Comparison of ENCODE assay signal across 8 mouse cellular contexts in the genomic region with DNA sequence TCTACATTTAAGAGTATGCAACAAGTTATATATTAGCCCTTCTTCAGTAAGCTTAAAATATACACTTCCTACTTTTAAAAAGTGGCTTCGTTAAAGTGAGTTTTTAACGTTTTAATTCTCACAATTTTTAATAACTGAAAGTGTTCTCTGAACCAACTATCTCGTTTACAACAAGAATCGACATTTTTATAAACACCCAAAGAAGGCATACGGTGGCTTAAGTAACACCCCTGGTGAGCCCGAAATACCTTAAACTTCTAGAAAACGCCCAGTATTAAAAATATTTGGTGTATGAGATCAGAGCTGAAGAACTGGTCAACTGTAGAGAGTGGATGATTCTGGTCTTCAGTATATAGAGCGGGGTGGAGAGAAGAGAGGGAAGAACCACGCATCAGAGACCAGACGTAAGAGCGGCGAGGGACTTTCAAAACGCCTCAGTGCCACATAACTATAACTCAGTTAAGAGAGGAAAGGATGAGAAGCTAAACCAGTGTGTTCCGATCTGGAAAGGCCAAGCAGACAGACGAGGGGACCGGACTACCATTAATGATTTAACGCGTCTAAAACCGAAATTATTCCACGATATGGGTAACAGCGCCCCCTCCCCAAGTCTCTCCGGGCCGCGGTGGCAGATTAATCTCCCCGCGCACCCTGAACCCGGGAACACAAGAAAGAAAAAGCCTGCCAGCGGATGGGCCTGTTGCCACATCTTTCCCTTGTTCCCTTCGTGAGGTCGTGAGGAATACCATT. TPM values are rescaled to one million over a fixed set of nuclear protein-coding genes. Genes with fewer than 3 reads are reported as not detected.
DNase-seq lines count a peak whose midpoint lies in the region; ATAC-seq and TF ChIP-seq lines count a peak whose summit lies in the region.

No protein-coding gene starts in this region.

- no peak for DNase-seq in kidney, adult 11 months
- DNase-seq in cerebellum, adult 8-10 months = peak; percentile 36
- DNase-seq in heart, postnatal 0 days (ENCODE audit: low spot score) = peak; percentile 39
- peak in 1 of 2 experiments; percentile 25 for DNase-seq in spleen, adult 2 months (ENCODE audit: low read depth in 1 of 2, low spot score in 2 of 2)

- WGBS in kidney, embryonic 14.5 days = under 1% methylated on average over 30 of the region's 30 CpGs
- under 1% methylated on average over 30 of the region's 30 CpGs for WGBS in heart, postnatal 0 days
- WGBS in liver, embryonic 15.5 days (ENCODE audit: insufficient replicate concordance) = under 1% methylated on average over 30 of the region's 30 CpGs
- under 1% methylated on average over 30 of the region's 30 CpGs for WGBS in spleen, adult 2 months

- H3K9ac ChIP-seq in kidney, embryonic 14.5 days (ENCODE audit: low read depth, low read length) = peak overlapping the region; percentile 96
- H3K9ac ChIP-seq in ES-Bruce4 (ENCODE audit: low read depth, poor library complexity, severe bottlenecking) = peak overlapping the region; percentile 98
- peak overlapping the region; percentile 88 for H3K9ac ChIP-seq in heart, postnatal 0 days (replicated peaks; ENCODE audit: low read depth, low read length)
- H3K9ac ChIP-seq in liver, embryonic 15.5 days = peak overlapping the region; percentile 97

- TF ChIP-seq CTCF in ES-Bruce4 (IDR thresholded peaks at IDR 0.05; ENCODE audit: low read depth, low read length) = no peak
- TF ChIP-seq CTCF in heart, postnatal 0 days (IDR thresholded peaks at IDR 0.05; ENCODE audit: low read depth) = no peak
- no peak for TF ChIP-seq CTCF in spleen, adult 2 months (IDR thresholded peaks at IDR 0.05; ENCODE audit: extremely low read depth, insufficient read depth, insufficient read length, insufficient replicate concordance)

- peak overlapping the region; percentile 66 for H3K4me2 ChIP-seq in kidney, embryonic 14.5 days (replicated peaks; ENCODE audit: low read depth, low read length)
- H3K4me2 ChIP-seq in heart, postnatal 0 days (ENCODE audit: low read depth, low read length) = peak overlapping the region; percentile 95
- peak overlapping the region; percentile 77 for H3K4me2 ChIP-seq in liver, embryonic 15.5 days

- TF ChIP-seq POLR2A in ES-Bruce4 (IDR thresholded peaks at IDR 0.05; ENCODE audit: insufficient read depth, low read length) = no peak
- no peak for TF ChIP-seq POLR2A in spleen, adult 2 months (IDR thresholded peaks at IDR 0.05; ENCODE audit: low read depth, low read length)

- peak overlapping the region; percentile 99 for H3K4me3 ChIP-seq in kidney, embryonic 14.5 days (ENCODE audit: low read length)
- peak overlapping the region; percentile 100 for H3K4me3 ChIP-seq in ES-Bruce4 (ENCODE audit: low read depth, low read length)
- peak overlapping the region; percentile 69 for H3K4me3 ChIP-seq in heart, postnatal 0 days (ENCODE audit: low read depth, low read length)
- H3K4me3 ChIP-seq in liver, embryonic 15.5 days (replicated peaks) = peak overlapping the region; percentile 100
- H3K4me3 ChIP-seq in spleen, adult 2 months (ENCODE audit: extremely low read depth, insufficient read depth, insufficient read length) = peak overlapping the region; percentile 85

- no peaks in the 10 kb centered on the region for H3K36me3 ChIP-seq in kidney, embryonic 14.5 days (ENCODE audit: control insufficient read depth, insufficient read depth, low read length)
- no peaks in the 10 kb centered on the region; the same call in 1 of the 2 replicates for H3K36me3 ChIP-seq in ES-Bruce4 (ENCODE audit: control insufficient read depth, insufficient read depth, low read length, poor library complexity, severe bottlenecking)
- H3K36me3 ChIP-seq in heart, postnatal 0 days (replicated peaks; ENCODE audit: control insufficient read depth, insufficient read depth, low read length) = no peaks in the 10 kb centered on the region
- H3K36me3 ChIP-seq in liver, embryonic 15.5 days (replicated peaks) = no peaks in the 10 kb centered on the region
- H3K36me3 ChIP-seq in spleen, adult 2 months (ENCODE audit: control insufficient read depth, insufficient read depth, low read length) = no peaks in the 10 kb centered on the region

- no peaks in the 10 kb centered on the region for H3K27me3 ChIP-seq in kidney, embryonic 14.5 days (ENCODE audit: control insufficient read depth, insufficient read depth, low read length)
- H3K27me3 ChIP-seq in ES-Bruce4 (ENCODE audit: control insufficient read depth, insufficient read depth, low read length, poor library complexity, severe bottlenecking) = no peaks in the 10 kb centered on the region
- H3K27me3 ChIP-seq in heart, postnatal 0 days (ENCODE audit: control insufficient read depth, insufficient read depth, low read length) = no peaks in the 10 kb centered on the region
- no peaks in the 10 kb centered on the region for H3K27me3 ChIP-seq in liver, embryonic 15.5 days
- no peaks in the 10 kb centered on the region for H3K27me3 ChIP-seq in spleen, adult 2 months (ENCODE audit: control insufficient read depth, insufficient read depth, low read length)

- no peak for TF ChIP-seq EP300 in ES-Bruce4 (IDR thresholded peaks at IDR 0.05; ENCODE audit: insufficient read depth, low read depth, low read length)
- TF ChIP-seq EP300 in heart, postnatal 0 days (IDR thresholded peaks at IDR 0.05; ENCODE audit: low read depth) = no peak

- peaks cover 10% of the 10 kb centered on the region for H3K4me1 ChIP-seq in kidney, embryonic 14.5 days (ENCODE audit: control insufficient read depth, insufficient read depth, low read length)
- peaks cover 3% of the 10 kb centered on the region for H3K4me1 ChIP-seq in ES-Bruce4 (ENCODE audit: control insufficient read depth, insufficient read depth, low read length)
- H3K4me1 ChIP-seq in heart, postnatal 0 days (ENCODE audit: control insufficient read depth, insufficient read depth) = peaks cover 15% of the 10 kb centered on the region
- peaks cover 39% of the 10 kb centered on the region for H3K4me1 ChIP-seq in liver, embryonic 15.5 days (replicated peaks)
- H3K4me1 ChIP-seq in spleen, adult 2 months (ENCODE audit: control insufficient read depth, insufficient read depth, insufficient read length) = peaks cover 2% of the 10 kb centered on the region; the same call in 1 of the 2 replicates

- ATAC-seq in kidney, embryonic 14.5 days (ENCODE audit: low FRiP score, low TSS enrichment) = no peak
- no peak for ATAC-seq in heart, postnatal 0 days (ENCODE audit: insufficient read depth, low read depth)
- ATAC-seq in liver, embryonic 15.5 days (ENCODE audit: insufficient read depth) = no peak
- no peak for ATAC-seq in granulocyte monocyte progenitor cell, adult 5-6 weeks (replicated peaks; ENCODE audit: poor library complexity, severe bottlenecking)

- no peaks in the 10 kb centered on the region for H3K9me3 ChIP-seq in kidney, embryonic 14.5 days (ENCODE audit: control insufficient read depth, low read length)
- H3K9me3 ChIP-seq in ES-Bruce4 (replicated peaks; ENCODE audit: control insufficient read depth, insufficient read depth, low read length, poor library complexity, severe bottlenecking) = no peaks in the 10 kb centered on the region
- H3K9me3 ChIP-seq in heart, postnatal 0 days (replicated peaks; ENCODE audit: control insufficient read depth, low read length) = no peaks in the 10 kb centered on the region
- H3K9me3 ChIP-seq in liver, embryonic 15.5 days (replicated peaks) = no peaks in the 10 kb centered on the region

- H3K27ac ChIP-seq in kidney, embryonic 14.5 days (ENCODE audit: low read depth, low read length) = peak overlapping the region; percentile 98
- H3K27ac ChIP-seq in ES-Bruce4 (ENCODE audit: insufficient read depth, low read length) = peak overlapping the region; percentile 90
- peak overlapping the region; percentile 97 for H3K27ac ChIP-seq in heart, postnatal 0 days (ENCODE audit: low read depth)
- H3K27ac ChIP-seq in liver, embryonic 15.5 days (replicated peaks) = peak overlapping the region; percentile 99
- H3K27ac ChIP-seq in spleen, adult 2 months (ENCODE audit: insufficient read depth, low read length) = peak overlapping the region; percentile 93

RNA-seq across cellular contexts. Expression of a gene that starts 1.3 kb away (rescaled TPM):
- 37.2 and 47.2 TPM in 2 replicates for polyA plus RNA-seq in kidney, embryonic 14.5 days (2014; fragmentation: Nextera tagmentation; extraction: Ambion mirVana)
- polyA plus RNA-seq in ES-Bruce4 (2011; ENCODE audit: insufficient read depth, insufficient read length, low read depth, missing spikeins) = 221 and 232 TPM in 2 replicates
- total RNA-seq in heart, postnatal 0 days (2014; rRNA removed; ENCODE audit: low replicate concordance) = 24.7 and 26.6 TPM in 2 replicates
- 5.3 and 5.7 TPM in 2 replicates for polyA plus RNA-seq in heart, postnatal 0 days (2015; fragmentation: Nextera tagmentation; extraction: Ambion mirVana)
- polyA plus RNA-seq in liver, embryonic 15.5 days (2015; fragmentation: Nextera tagmentation; extraction: Ambion mirVana) = 16.5 and 17.2 TPM in 2 replicates
- 63.8 and 70.8 TPM in 2 replicates for polyA plus RNA-seq in spleen, adult 2 months (2012; rRNA removed)
- total RNA-seq in granulocyte monocyte progenitor cell, adult 5-6 weeks (2014; fragmentation: Nextera tagmentation) = 81.0 and 103 TPM in 2 replicates
- total RNA-seq in granulocyte monocyte progenitor cell, adult 5-6 weeks (2017) = 94.7 and 102 TPM in 2 replicates

RNA-seq across cellular contexts. Expression of a gene that starts 57.1 kb away (rescaled TPM):
- polyA plus RNA-seq in kidney, embryonic 14.5 days (2014; fragmentation: Nextera tagmentation; extraction: Ambion mirVana) = 8.7 and 13.5 TPM in 2 replicates
- 43.3 and 48.9 TPM in 2 replicates for polyA plus RNA-seq in ES-Bruce4 (2011; ENCODE audit: insufficient read depth, insufficient read length, low read depth, missing spikeins)
- 15.5 and 24.9 TPM in 2 replicates for total RNA-seq in heart, postnatal 0 days (2014; rRNA removed; ENCODE audit: low replicate concordance)
- 8.0 and 8.5 TPM in 2 replicates for polyA plus RNA-seq in heart, postnatal 0 days (2015; fragmentation: Nextera tagmentation; extraction: Ambion mirVana)
- 2.8 and 3.0 TPM in 2 replicates for polyA plus RNA-seq in liver, embryonic 15.5 days (2015; fragmentation: Nextera tagmentation; extraction: Ambion mirVana)
- 5.5 and 9.8 TPM in 2 replicates for polyA plus RNA-seq in spleen, adult 2 months (2012; rRNA removed)
- total RNA-seq in granulocyte monocyte progenitor cell, adult 5-6 weeks (2014; fragmentation: Nextera tagmentation) = 10.5 and 29.9 TPM in 2 replicates
- 6.1 and 11.1 TPM in 2 replicates for total RNA-seq in granulocyte monocyte progenitor cell, adult 5-6 weeks (2017)
